Mouse (Mus musculus) kidney, embryonic 16.5 days (tissue): ENCODE data around the gene Etv5. TPM values are rescaled to one million over a fixed set of nuclear protein-coding genes. Genes with fewer than 3 reads are reported as not detected.
A peak's percentile ranks its signal among the peaks of the same experiment; 100 is the strongest.

Source experiments
- ATAC-seq: fragments of 200-750 bp; cut with Nextera tagmentation; 2 replicates; pipeline ENCODE4 v1.8.0; 2017; ENCODE audit warnings: moderate TSS enrichment; ENCODE audit not compliant: low FRiP score, low TSS enrichment
- H3K27ac ChIP-seq: fragments of 300-500 bp; sonication (generic); 2 replicates; pipeline ENCODE4 v1.5.1; 2014; ENCODE audit warnings: low read length
- H3K27me3 ChIP-seq: fragments of 300-500 bp; sonication (generic); 2 replicates; pipeline ENCODE4 v1.6.1; 2014; ENCODE audit warnings: low read length, control low read depth, mixed read lengths; ENCODE audit not compliant: insufficient read depth
- H3K36me3 ChIP-seq: fragments of 300-500 bp; sonication (generic); 2 replicates; pipeline ENCODE4 v1.6.1; 2014; ENCODE audit warnings: low read length, control low read depth, mixed read lengths; ENCODE audit not compliant: insufficient read depth
- H3K4me1 ChIP-seq: fragments of 300-500 bp; sonication (generic); 2 replicates; pipeline ENCODE4 v1.6.1; 2014; ENCODE audit warnings: low read length, control low read depth, mixed read lengths; ENCODE audit not compliant: insufficient read depth
- H3K4me2 ChIP-seq: fragments of 300-500 bp; sonication (generic); replicated peaks from 2 replicates; pipeline ENCODE4 v1.6.1; 2014; ENCODE audit warnings: low read depth, low read length
- H3K4me3 ChIP-seq: fragments of 300-500 bp; sonication (generic); 2 replicates; pipeline ENCODE4 v1.5.1; 2014; ENCODE audit warnings: mild to moderate bottlenecking, low read length
- H3K9ac ChIP-seq: fragments of 300-500 bp; sonication (generic); replicated peaks from 2 replicates; pipeline ENCODE4 v1.6.1; 2014; ENCODE audit warnings: low read length
- H3K9me3 ChIP-seq: fragments of 300-500 bp; sonication (generic); 2 replicates; pipeline ENCODE4 v1.6.1; 2016; ENCODE audit warnings: low read length, control low read depth
- WGBS: fragments of 180-500 bp; shearing (Covaris S2); extraction: QIAGEN DNeasy Blood & Tissue Kit; methylation state at CpG from one replicate; pipeline ENCODE4 v1.1.7; 2014; 5-methylcytosine and 5-hydroxymethylcytosine counted together
- polyA plus RNA-seq: library from polyadenylated mRNA; unstranded; fragments of >200 nt; fragmentation: Nextera tagmentation; extraction: Ambion mirVana; gene quantifications from 2 replicates; pipeline ENCODE4 v1.2.1, GENCODE M21; 2015

Etv5 gene
- polyA plus RNA-seq, 1 experiment from 2014 or later: 59.9 TPM

DNA sequence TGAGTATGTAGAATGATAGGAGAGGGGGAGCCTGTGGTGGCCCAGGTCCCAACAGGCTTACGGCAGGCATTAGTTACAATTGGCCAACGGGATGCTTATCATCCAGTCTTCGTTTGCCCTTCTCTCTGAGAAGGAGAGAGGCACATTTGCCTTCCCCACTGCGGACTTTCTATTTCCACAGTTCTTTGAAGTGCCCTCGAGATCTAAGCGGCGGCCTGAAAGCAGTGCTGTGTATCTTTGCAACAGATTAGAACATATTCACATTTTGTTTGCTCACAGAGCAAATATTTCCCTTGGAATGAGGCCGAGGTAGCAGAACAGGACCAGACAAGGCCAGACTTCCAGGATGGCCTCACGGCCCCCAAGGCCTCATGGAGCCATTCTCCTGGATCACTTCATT, 12.6 kb upstream of the Etv5 start:
- peaks cover 3% of the 10 kb centered on the region; the same call in 1 of the 2 replicates for H3K4me1 ChIP-seq
- no peak for ATAC-seq
- no peaks in the 10 kb centered on the region for H3K36me3 ChIP-seq
- WGBS: 84% methylated on average over 9 of the region's 9 CpGs
- H3K4me2 ChIP-seq: no peak overlapping the region
- no peak overlapping the region for H3K4me3 ChIP-seq
- no peak overlapping the region for H3K27ac ChIP-seq
- H3K9me3 ChIP-seq: no peaks in the 10 kb centered on the region
- no peak overlapping the region for H3K9ac ChIP-seq
- no peaks in the 10 kb centered on the region for H3K27me3 ChIP-seq

DNA sequence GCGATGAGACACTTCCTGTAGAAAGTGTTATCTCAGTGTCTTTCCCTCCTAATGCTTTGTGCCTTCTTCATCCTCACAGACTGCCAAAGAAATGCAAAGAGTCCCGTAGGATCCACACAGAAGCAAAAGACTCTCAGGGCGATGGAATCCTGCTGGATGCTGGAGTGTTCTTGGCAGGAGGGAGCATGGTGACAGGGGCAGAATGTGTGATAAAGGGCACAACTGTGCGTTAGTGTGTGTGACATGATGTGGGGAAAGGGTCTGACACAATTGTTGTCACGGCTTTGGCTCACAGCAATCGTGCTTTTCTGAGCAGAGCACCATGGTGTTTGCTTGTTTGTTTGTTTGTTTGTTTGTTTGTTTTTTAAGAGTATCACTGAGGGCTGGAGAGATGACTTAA, 8.6 kb upstream of the Etv5 start:
- no peak overlapping the region for H3K4me3 ChIP-seq
- H3K4me1 ChIP-seq: peaks cover 4% of the 10 kb centered on the region; the same call in 1 of the 2 replicates
- H3K27ac ChIP-seq: no peak overlapping the region
- H3K27me3 ChIP-seq: no peaks in the 10 kb centered on the region
- H3K4me2 ChIP-seq: no peak overlapping the region
- H3K9me3 ChIP-seq: no peaks in the 10 kb centered on the region
- ATAC-seq: no peak
- H3K9ac ChIP-seq: no peak overlapping the region
- H3K36me3 ChIP-seq: no peaks in the 10 kb centered on the region
- 78% methylated on average over 6 of the region's 6 CpGs for WGBS

DNA sequence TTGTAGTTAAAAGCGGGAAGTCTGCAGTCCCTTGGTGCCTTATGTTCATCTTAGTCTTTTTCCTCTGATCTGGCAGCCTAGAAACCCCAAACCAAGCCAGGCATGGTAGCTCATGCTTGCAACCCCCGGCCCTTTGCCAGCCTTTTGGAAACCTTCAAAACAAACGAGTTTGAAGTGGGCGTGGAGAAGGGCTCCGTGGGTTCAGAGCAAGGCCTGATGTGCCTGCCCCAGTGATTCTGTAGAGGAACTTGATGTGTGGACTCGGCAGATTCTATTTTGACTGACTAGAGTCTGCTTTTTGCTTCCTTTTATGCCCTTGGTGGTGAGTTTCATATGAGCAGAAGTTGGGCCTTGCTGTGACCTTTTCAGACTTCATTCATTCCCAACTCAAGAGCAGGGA, 5.3 kb upstream of the Etv5 start:
- WGBS: 47% methylated on average over 6 of the region's 6 CpGs
- Histone ChIP-seq H3K9ac (no peak overlapping the region), H3K27me3 (no peaks in the 10 kb centered on the region), H3K4me1 (peaks cover 14% of the 10 kb centered on the region), H3K4me2 (no peak overlapping the region), H3K9me3 (no peaks in the 10 kb centered on the region), H3K36me3 (no peaks in the 10 kb centered on the region), H3K4me3 (no peak overlapping the region), H3K27ac (no peak overlapping the region)
- no peak for ATAC-seq

DNA sequence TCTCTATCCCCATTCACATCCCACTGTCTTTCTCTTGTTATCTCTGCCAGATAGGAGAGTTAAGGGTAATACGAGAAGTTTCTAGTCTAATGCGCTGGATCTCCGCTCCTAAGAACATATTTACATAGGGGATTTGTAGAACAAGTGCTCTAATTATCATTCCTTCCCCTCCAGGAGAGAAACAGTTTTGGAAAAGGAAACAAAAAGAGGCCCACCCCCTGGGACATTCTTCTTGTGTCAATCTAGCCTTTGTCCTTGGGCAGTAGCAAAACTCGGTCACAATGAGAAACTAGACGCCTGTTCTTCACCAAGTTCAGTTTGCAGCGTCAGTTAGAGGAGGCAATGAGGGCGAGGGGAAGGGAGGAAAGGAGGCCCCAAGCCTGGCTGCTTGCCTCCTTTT, 2.7 kb upstream of the Etv5 start:
- WGBS: 77% methylated on average over 7 of the region's 7 CpGs
- H3K9ac ChIP-seq: no peak overlapping the region
- ATAC-seq: no peak
- H3K27ac ChIP-seq: no peak overlapping the region
- H3K9me3 ChIP-seq: no peaks in the 10 kb centered on the region
- H3K4me3 ChIP-seq: no peak overlapping the region
- H3K27me3 ChIP-seq: no peaks in the 10 kb centered on the region
- peaks cover 20% of the 10 kb centered on the region for H3K4me1 ChIP-seq
- H3K36me3 ChIP-seq: no peaks in the 10 kb centered on the region
- no peak overlapping the region for H3K4me2 ChIP-seq

DNA sequence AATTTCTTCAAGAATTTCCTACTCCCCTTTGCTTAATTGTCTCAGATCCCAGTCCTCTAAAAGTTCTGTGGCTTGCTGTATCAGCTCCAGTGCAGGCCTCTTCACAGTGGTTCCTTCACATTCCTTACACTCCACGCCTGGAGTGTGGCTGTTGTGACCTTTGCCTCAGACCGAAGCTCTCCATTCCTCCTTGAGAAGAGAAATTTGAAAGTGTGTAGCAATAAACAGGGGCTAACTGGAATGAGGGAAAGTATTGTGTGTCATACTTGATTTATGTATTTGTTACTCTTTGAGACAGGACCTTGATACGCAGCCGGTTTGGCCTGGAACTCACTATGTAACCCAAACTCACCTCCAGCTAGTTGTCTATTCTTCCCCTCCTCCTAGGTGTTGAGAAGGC, 1.8 kb upstream of the Etv5 start:
- no peak overlapping the region for H3K4me3 ChIP-seq
- no peaks in the 10 kb centered on the region for H3K9me3 ChIP-seq
- peaks cover 20% of the 10 kb centered on the region for H3K4me1 ChIP-seq
- no peaks in the 10 kb centered on the region for H3K27me3 ChIP-seq
- no peak for ATAC-seq
- peak overlapping the region; percentile 91 for H3K27ac ChIP-seq
- no peak overlapping the region for H3K4me2 ChIP-seq
- WGBS: 72% methylated on average over 4 of the region's 4 CpGs
- H3K36me3 ChIP-seq: no peaks in the 10 kb centered on the region
- H3K9ac ChIP-seq: no peak overlapping the region

DNA sequence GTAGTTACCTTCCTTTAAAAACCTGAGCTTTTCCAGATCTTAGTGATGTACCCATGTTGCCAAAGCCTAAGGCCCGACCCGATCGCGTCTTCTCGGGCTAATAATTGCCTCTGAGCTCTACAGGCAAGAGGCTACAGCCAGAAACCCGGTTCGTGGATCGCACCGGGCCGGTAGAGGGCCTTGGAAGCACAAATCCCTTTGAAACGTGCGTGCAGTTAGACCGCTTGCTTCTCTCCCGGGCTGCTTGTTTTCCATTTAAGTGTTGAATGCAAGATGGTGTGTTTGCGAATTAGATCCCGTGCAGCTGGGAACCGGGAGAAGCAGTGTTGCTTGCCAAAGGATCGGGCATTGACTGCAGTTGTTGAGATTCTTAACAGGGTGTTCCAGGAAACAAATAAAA, 750 bp upstream of the Etv5 start:
- Histone ChIP-seq H3K27ac (peak overlapping the region; percentile 91), H3K4me3 (peak overlapping the region; percentile 85), H3K9me3 (no peaks in the 10 kb centered on the region), H3K27me3 (no peaks in the 10 kb centered on the region), H3K4me1 (peaks cover 20% of the 10 kb centered on the region), H3K36me3 (no peaks in the 10 kb centered on the region), H3K4me2 (peak overlapping the region; percentile 61), H3K9ac (peak overlapping the region; percentile 59)
- under 1% methylated on average over 18 of the region's 18 CpGs for WGBS
- no peak for ATAC-seq

DNA sequence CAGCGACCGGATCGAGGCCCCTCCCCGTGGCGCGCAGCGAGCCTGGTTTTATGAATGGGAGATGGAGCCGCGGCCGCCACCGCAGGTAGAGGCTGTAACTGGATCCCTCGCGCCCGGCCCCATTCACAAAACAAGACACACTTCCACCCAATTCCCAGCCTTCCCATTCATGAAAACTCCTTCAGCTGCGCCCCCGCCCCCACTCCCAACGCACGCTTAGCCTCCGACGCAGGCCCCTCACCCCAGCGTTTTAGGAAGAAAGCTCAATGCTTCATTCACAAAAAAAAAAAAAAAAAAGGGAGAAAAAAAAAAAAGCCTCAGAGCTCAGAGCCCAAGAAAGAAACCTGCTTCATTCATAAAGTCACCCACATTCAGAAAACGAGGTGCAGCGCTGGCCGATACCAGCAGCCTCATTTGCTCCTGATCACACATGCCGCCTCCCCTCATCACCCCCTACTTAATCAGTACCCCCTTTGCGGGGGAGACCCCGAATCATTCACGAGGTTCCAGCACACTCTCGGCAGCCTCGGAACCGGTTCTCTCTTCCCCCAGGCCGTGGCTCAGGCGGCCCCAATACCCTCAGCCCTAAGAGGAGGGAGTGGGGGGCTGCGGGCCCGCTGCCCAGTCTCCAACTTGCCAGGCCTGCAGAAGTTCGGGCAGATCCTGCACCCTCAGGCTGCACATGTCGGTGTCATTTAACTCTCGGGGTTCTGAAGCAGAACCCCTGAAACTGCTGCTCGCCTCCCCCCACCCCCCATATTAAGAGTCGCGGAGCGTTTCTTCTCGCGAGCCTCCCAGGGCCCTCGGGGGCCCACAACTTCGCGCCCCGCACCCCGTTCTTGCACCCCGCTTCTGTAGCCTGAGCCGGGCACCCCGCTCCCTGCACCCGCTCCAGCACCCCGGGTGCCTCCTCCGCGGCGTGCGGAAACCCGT, 812 bp downstream of the Etv5 start:
- H3K27ac ChIP-seq: peak overlapping the region; percentile 80
- H3K4me3 ChIP-seq: peak overlapping the region; percentile 85
- H3K9ac ChIP-seq: peak overlapping the region; percentile 86
- H3K4me1 ChIP-seq: peaks cover 26% of the 10 kb centered on the region
- under 1% methylated on average over 59 of the region's 59 CpGs for WGBS
- no peaks in the 10 kb centered on the region for H3K27me3 ChIP-seq
- H3K9me3 ChIP-seq: no peaks in the 10 kb centered on the region
- ATAC-seq: peak; percentile 24
- no peaks in the 10 kb centered on the region for H3K36me3 ChIP-seq
- peak overlapping the region; percentile 89 for H3K4me2 ChIP-seq

DNA sequence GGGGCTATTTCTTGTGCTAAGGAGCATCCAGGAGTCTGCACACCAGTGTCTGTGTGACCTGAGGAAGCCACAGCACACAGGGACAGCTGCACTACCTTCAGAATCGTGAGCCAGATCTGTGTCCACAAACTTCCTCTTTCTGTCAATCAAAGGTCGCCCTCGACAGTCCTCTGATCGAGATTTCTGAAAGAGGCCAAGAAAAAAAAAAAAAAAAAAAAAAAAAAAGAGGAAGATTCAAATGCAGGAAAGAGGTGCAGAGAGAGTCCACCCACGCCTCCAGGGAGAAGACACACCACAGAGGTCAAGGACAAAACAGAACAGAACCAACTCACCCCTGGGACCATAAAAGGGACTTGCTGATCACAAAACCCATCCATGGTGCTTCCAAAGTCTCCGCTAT, 3.4 kb downstream of the Etv5 start:
- Histone ChIP-seq H3K27ac (no peak overlapping the region), H3K4me3 (no peak overlapping the region; the same call in 1 of the 2 replicates)
- WGBS: 42% methylated on average over 6 of the region's 6 CpGs

DNA sequence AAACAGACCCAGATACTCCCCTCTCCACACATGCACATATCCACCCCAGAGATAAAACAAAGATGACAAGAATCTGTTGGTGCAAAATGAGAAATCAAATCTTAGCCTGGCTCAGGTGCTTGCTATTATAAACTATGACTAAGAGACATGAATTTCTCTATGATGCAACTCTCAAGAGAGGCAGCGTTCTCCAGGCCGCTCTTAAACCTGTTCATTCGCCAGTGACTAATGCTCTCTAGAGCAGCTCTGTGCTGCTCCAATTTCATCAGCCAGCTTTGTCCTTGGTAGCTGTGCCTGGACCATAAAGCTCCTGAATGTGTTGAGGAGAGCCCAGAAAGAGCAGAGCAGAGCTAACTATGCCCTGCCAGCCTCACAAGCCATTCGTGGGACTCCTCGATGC, 5.0 kb downstream of the Etv5 start:
- Histone ChIP-seq H3K27me3 (no peaks in the 10 kb centered on the region), H3K36me3 (no peaks in the 10 kb centered on the region), H3K4me1 (peaks cover 26% of the 10 kb centered on the region), H3K27ac (no peak overlapping the region), H3K9ac (no peak overlapping the region), H3K9me3 (no peaks in the 10 kb centered on the region), H3K4me2 (no peak overlapping the region), H3K4me3 (no peak overlapping the region)
- 34% methylated on average over 5 of the region's 5 CpGs for WGBS
- no peak for ATAC-seq

More for the DNA sequence above, 3.4 kb downstream of the Etv5 start:
- Histone ChIP-seq H3K27me3 (no peaks in the 10 kb centered on the region), H3K9ac (no peak overlapping the region), H3K4me1 (peaks cover 26% of the 10 kb centered on the region), H3K4me2 (no peak overlapping the region), H3K36me3 (no peaks in the 10 kb centered on the region), H3K9me3 (no peaks in the 10 kb centered on the region)
- no peak for ATAC-seq

DNA sequence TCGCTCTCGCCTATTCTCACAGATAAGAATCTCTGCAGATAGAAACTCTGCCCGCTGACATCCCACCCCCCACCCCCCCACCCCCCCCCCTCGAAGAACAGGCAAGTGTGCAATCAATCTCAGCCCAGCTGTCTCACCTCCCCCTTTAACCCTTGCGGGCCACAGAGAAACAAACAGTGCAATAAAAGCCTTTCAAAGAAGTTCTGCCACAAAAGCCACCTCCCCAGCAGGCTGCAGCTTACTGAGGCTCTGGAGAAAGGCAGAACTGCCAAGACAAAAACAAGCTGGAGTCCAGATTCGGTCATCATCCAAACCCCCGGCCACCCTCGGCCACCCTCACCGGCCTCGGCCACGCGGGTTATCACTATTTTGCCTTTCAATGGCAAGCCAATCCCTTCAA, 5.6 kb downstream of the Etv5 start:
- Histone ChIP-seq H3K9me3 (no peaks in the 10 kb centered on the region), H3K9ac (no peak overlapping the region), H3K4me2 (peak overlapping the region; percentile 24), H3K4me1 (peaks cover 32% of the 10 kb centered on the region), H3K4me3 (0 out of 2 replicates have a peak overlapping the region, but pooled peaks have one; percentile 5), H3K27me3 (no peaks in the 10 kb centered on the region), H3K27ac (no peak overlapping the region), H3K36me3 (no peaks in the 10 kb centered on the region)
- WGBS: 11% methylated on average over 12 of the region's 12 CpGs
- no peak for ATAC-seq
